ENCODE assay signal across 17 mouse cellular contexts in genomic region chr7:47003411-47004115, GRCm38 (mm10). TPM values are rescaled to one million over a fixed set of nuclear protein-coding genes. Genes with fewer than 3 reads are reported as not detected.
DNase-seq lines count a peak whose midpoint lies in the region; ATAC-seq and TF ChIP-seq lines count a peak whose summit lies in the region.
"Had no signal": no experiment of that assay in that cellular context is flagged by ENCODE, and none has a peak within 500 bp of the region (broad histone marks: within the 10 kb centered on the region; RNA-seq: fewer than 3 reads in every experiment).

No protein-coding gene starts in this region.

- no peak overlapping the region for H3K4me2 ChIP-seq in lung, embryonic 14.5 days
- H3K4me2 ChIP-seq in liver, embryonic 15.5 days, result no peak overlapping the region

- intact Hi-C loops in gastrocnemius, adult 2 months (cut with DNase I), result no loop called here
- intact Hi-C loops in gastrocnemius, postnatal 14 days (cut with DNase I; ENCODE audit: low total_unique reads), result no loop called here

- TF ChIP-seq CTCF in gastrocnemius, adult 2 months (IDR thresholded peaks at IDR 0.05), result no peak
- no peak for TF ChIP-seq CTCF in lung, embryonic 14.5 days (IDR thresholded peaks at IDR 0.05; ENCODE audit: low read depth)
- TF ChIP-seq CTCF in embryonic fibroblast, embryonic 13.5 days (IDR thresholded peaks at IDR 0.05; ENCODE audit: borderline replicate concordance, insufficient read depth, low read length), result no peak

- no peak for TF ChIP-seq POLR2A in embryonic fibroblast, embryonic 13.5 days (IDR thresholded peaks at IDR 0.05; ENCODE audit: low read depth, low read length)

- peaks cover 13% of the 10 kb centered on the region for H3K36me3 ChIP-seq in lung, embryonic 14.5 days (ENCODE audit: insufficient read depth)
- H3K36me3 ChIP-seq in liver, embryonic 15.5 days (replicated peaks), result peaks cover 10% of the 10 kb centered on the region

- peak overlapping the region; percentile 25 for H3K27ac ChIP-seq in gastrocnemius, adult 2 months
- H3K27ac ChIP-seq in lung, embryonic 14.5 days (ENCODE audit: low read depth), result no peak overlapping the region
- H3K27ac ChIP-seq in embryonic fibroblast, embryonic 13.5 days (ENCODE audit: insufficient read depth, low read length), result peak overlapping the region; percentile 46
- 0 out of 2 replicates have a peak overlapping the region, but pooled peaks have one; percentile 6 for H3K27ac ChIP-seq in liver, embryonic 15.5 days (replicated peaks)
- H3K27ac ChIP-seq: macrophage had no signal

- WGBS in lung, embryonic 14.5 days, result 40% methylated on average over 3 of the region's 3 CpGs
- WGBS in liver, embryonic 15.5 days (ENCODE audit: insufficient replicate concordance), result 75% methylated on average over 3 of the region's 3 CpGs

- no peak for ATAC-seq in lung, embryonic 14.5 days (ENCODE audit: insufficient read depth)
- no peak for ATAC-seq in liver, embryonic 15.5 days (ENCODE audit: insufficient read depth)

- H3K4me1 ChIP-seq in lung, embryonic 14.5 days (ENCODE audit: insufficient read depth), result peaks cover 19% of the 10 kb centered on the region
- H3K4me1 ChIP-seq in embryonic fibroblast, embryonic 13.5 days (ENCODE audit: control insufficient read depth, insufficient read depth, low read length), result peaks cover 20% of the 10 kb centered on the region
- H3K4me1 ChIP-seq in liver, embryonic 15.5 days (replicated peaks), result peaks cover 82% of the 10 kb centered on the region

- H3K27me3 ChIP-seq in lung, embryonic 14.5 days (ENCODE audit: insufficient read depth, low read length), result no peaks in the 10 kb centered on the region
- no peaks in the 10 kb centered on the region for H3K27me3 ChIP-seq in liver, embryonic 15.5 days

- no peak overlapping the region for H3K4me3 ChIP-seq in gastrocnemius, adult 2 months
- no peak overlapping the region for H3K4me3 ChIP-seq in lung, embryonic 14.5 days (ENCODE audit: low read depth, low read length)
- no peak overlapping the region for H3K4me3 ChIP-seq in embryonic fibroblast, embryonic 13.5 days (ENCODE audit: insufficient read depth, low read length)
- no peak overlapping the region for H3K4me3 ChIP-seq in liver, embryonic 15.5 days (replicated peaks)

- H3K9ac ChIP-seq in lung, embryonic 14.5 days, result peak overlapping the region; percentile 16; the same call in 1 of the 2 replicates
- H3K9ac ChIP-seq in liver, embryonic 15.5 days, result no peak overlapping the region

- DNase-seq in gastrocnemius, adult 2 months, result no peak
- no peak for DNase-seq in gastrocnemius, postnatal 14 days
- DNase-seq in lung, embryonic 14.5 days, result no peak
- no peak for DNase-seq in lung, postnatal 25 days (ENCODE audit: low spot score)
- DNase-seq in ovary, postnatal 14 days (ENCODE audit: low spot score), result no peak
- no peak for DNase-seq in kidney, postnatal 14 days
- DNase-seq: cerebellum, postnatal 14 days; gastrocnemius, postnatal 36 days; heart, postnatal 4 days; kidney, adult 9 months; thymus, postnatal 25 days had no signal

- H3K9me3 ChIP-seq in lung, embryonic 14.5 days (ENCODE audit: low read depth, low read length), result no peaks in the 10 kb centered on the region
- no peaks in the 10 kb centered on the region for H3K9me3 ChIP-seq in liver, embryonic 15.5 days (replicated peaks)
- H3K9me3 ChIP-seq: G1E had no signal

RNA-seq across cellular contexts. Expression of gene Spty2d1, which starts 4.6 kb away (rescaled TPM):
- total RNA-seq in gastrocnemius, adult 2 months (2021), result 1 to 10 TPM; 4.1 to 5.7 TPM
- 1 to 10 TPM; 6.0 to 7.2 TPM for total RNA-seq in gastrocnemius, postnatal 14 days (2021)
- 23.6 and 23.8 TPM in 2 replicates for polyA plus RNA-seq in lung, embryonic 14.5 days (2014; fragmentation: Nextera tagmentation; extraction: Ambion mirVana)
- polyA plus RNA-seq in embryonic fibroblast, embryonic 13.5 days (2011; ENCODE audit: insufficient read length, low read depth, missing spikeins), result 21.0 and 23.3 TPM in 2 replicates
- 10.7 and 11.3 TPM in 2 replicates for polyA plus RNA-seq in liver, embryonic 15.5 days (2015; fragmentation: Nextera tagmentation; extraction: Ambion mirVana)

RNA-seq across cellular contexts. Expression of gene Gm9999, which starts 20.2 kb away (rescaled TPM):
- total RNA-seq in gastrocnemius, adult 2 months (2021), result not detected
- not detected for total RNA-seq in gastrocnemius, postnatal 14 days (2021)
- not detected in 2 replicates for polyA plus RNA-seq in lung, embryonic 14.5 days (2014; fragmentation: Nextera tagmentation; extraction: Ambion mirVana)
- not detected in 2 replicates for polyA plus RNA-seq in embryonic fibroblast, embryonic 13.5 days (2011; ENCODE audit: insufficient read length, low read depth, missing spikeins)
- not detected in 2 replicates for polyA plus RNA-seq in liver, embryonic 15.5 days (2015; fragmentation: Nextera tagmentation; extraction: Ambion mirVana)
- total RNA-seq: gastrocnemius, postnatal 36 days; heart, postnatal 4 days; layer of hippocampus, adult 8-10 months; left cerebral cortex, postnatal 25 days had no signal
- polyA plus RNA-seq: G1E, macrophage had no signal

RNA-seq across cellular contexts. Expression of gene Uevld, which starts 45.2 kb away (rescaled TPM):
- 10 to 100 TPM; 11.2 to 11.9 TPM for total RNA-seq in gastrocnemius, adult 2 months (2021)
- 10 to 100 TPM; 10.2 TPM for total RNA-seq in gastrocnemius, postnatal 14 days (2021)
- polyA plus RNA-seq in lung, embryonic 14.5 days (2014; fragmentation: Nextera tagmentation; extraction: Ambion mirVana), result 14.9 TPM in 2 replicates
- polyA plus RNA-seq in embryonic fibroblast, embryonic 13.5 days (2011; ENCODE audit: insufficient read length, low read depth, missing spikeins), result 23.6 and 24.8 TPM in 2 replicates
- polyA plus RNA-seq in liver, embryonic 15.5 days (2015; fragmentation: Nextera tagmentation; extraction: Ambion mirVana), result 5.2 and 5.8 TPM in 2 replicates

RNA-seq across cellular contexts. Expression of gene Tmem86a, which starts 46.8 kb away (rescaled TPM):
- total RNA-seq in gastrocnemius, adult 2 months (2021), result 1 to 10 TPM; 4.0 to 4.8 TPM
- 1 to 10 TPM; 7.2 to 8.1 TPM for total RNA-seq in gastrocnemius, postnatal 14 days (2021)
- 31.9 and 32.1 TPM in 2 replicates for polyA plus RNA-seq in lung, embryonic 14.5 days (2014; fragmentation: Nextera tagmentation; extraction: Ambion mirVana)
- 13.2 and 19.5 TPM in 2 replicates for polyA plus RNA-seq in embryonic fibroblast, embryonic 13.5 days (2011; ENCODE audit: insufficient read length, low read depth, missing spikeins)
- polyA plus RNA-seq in liver, embryonic 15.5 days (2015; fragmentation: Nextera tagmentation; extraction: Ambion mirVana), result 24.7 and 28.3 TPM in 2 replicates
